Mouse (Mus musculus): ENCODE measurements at regions not wholly inside any gene's neighbourhood (a gene's known extent, or its start where the extent isn't known, plus 50 kb on each side); places are given as distances from the start of the nearest gene placed in this dataset.

GRCm38 (mm10) chr13:107766397-107767261, 277.6 kb upstream of the Smim15 start:
- DNase-seq (ENCODE audit: low spot score in 2 of 2) = no peak

DNA sequence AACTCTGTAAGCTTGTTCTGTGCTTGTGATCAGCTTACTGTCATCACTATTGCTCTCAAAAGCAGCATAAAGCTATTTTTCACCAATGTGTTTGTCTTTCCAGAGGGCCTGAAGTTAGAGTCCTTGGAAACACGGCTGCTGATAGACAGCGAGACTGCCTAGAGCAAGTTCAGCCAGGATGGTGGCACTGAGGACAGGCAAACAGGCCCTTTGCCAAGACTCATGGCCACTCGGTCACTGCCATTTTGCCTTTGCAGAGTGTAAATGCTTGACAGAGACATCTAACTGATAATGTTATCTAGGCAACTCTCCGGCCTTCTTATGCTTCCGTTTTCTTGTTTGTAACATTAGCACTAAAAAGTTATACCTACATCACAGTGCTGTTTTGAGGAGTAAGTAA, 280.3 kb upstream of the Smim15 start:
- no peak for DNase-seq (ENCODE audit: low spot score in 2 of 2)

- no peak for DNase-seq (ENCODE audit: low spot score in 2 of 2)
Measured at GRCm38 (mm10) chr13:107760511-107760910, 283.7 kb upstream of the Smim15 start.

DNA sequence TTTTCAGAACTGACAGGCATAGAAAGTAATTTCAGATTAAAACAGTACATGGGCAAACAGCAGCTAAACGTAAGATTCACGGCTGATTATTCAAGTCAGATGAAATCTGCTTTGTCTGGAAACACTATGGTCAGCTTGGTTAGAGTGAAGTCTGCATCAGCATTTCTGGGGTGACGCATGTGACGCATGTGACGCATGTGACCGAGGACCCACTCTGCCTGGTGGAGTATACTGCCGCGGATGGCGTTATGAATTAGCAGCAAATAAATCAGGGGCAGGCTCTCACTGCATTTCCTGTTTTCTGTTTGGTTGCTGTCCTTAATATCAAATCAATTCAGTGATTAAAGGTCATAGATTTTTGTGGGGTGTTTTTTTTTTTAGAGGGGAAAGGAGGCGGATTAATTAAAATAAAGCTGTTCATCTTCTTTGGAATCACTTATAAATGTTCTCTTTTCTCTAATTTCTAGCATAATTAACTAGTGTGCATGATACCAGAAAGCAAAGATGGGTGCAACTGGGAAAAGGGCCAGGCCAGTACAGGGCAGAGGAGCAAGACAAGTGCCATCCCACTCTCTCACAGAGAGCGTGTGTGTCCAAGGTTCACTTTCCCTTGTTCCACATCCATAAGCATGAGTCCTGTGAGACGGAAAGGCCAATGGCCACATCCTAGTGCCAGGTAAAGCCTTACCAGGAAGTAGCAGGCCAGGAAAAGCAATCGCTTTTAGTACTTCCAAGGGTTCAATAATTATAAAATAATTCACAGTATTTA, 285.7 kb upstream of the Smim15 start:
- no peak for DNase-seq (ENCODE audit: low spot score in 2 of 2)

DNA sequence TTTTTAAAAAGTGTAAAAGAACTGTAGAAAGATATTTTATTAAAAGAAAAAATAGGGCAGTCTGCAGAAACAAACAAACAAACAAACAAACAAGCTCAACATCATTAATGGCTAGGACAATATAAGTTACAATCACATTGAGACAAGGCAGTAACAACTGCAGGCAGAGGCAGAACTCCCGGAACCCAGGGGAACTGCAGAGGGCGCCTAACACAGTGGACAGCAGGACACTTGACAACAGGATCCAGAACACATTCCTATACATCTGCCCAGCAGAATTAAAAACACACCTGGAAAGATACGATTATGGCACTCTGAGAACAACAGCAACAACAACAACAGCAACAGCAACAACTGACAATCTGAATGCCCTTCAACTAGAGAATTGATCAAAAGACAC, 291.5 kb upstream of the Smim15 start:
- no peak for DNase-seq (ENCODE audit: low spot score in 2 of 2)

DNA sequence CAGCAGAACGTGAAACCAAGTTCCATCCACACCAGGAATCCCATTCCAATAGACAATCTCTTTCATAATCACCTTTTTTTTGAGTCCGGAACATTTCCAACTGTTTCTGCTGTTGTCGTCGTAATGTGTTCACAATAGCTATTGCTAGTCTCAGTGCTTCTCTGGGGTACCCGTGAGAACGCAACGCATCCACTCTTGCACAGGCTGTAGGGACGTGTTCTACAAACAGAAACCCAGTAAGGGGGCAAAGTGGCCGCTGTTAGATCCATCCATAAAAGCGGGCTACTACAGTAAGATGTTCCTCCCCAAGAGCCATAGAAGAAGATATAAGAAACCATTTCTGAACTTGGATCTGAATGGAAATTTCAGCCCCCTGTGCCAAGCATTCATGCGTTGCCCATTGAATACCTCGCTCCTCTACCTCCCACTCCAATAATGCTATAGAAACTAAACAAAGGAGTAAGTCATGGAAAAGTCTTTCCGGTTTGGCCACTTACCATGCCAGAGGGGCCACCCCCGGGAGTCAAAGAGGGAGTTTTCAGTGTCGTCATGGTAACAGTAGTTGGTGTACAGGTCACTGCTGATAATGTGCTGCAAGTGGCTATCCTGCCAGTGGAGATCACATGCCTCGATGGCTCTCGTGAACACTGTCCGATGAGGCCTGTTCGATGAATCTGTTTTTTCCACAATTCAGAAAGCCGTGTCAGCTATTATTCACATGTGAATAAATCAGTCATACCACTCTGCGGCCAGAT, 300.6 kb upstream of the Smim15 start:
- DNase-seq (ENCODE audit: low spot score in 2 of 2) = no peak

DNA sequence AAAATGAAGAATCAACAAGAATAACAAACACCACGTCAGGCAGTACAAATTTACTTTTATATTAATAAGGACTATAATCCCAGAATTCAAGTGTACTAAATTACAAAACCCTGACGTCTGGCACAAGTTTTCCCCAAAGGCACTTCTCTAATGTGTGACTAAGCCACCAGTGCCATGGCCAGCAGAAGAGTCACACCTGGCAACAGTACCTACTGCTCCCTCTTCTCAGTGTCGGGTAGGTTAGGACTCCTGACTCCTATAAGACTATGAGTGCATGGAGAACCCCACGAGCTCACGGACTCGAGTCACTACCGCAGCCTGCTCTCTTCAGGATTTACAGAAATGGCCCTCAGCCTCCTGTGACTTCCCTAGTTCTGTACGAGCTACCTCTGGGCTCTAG, 307.7 kb upstream of the Smim15 start:
- DNase-seq (ENCODE audit: low spot score in 2 of 2) = no peak

GRCm38 (mm10) chr13:107734161-107734905, 309.9 kb upstream of the Smim15 start:
- no peak for DNase-seq (ENCODE audit: low spot score in 2 of 2)

DNA sequence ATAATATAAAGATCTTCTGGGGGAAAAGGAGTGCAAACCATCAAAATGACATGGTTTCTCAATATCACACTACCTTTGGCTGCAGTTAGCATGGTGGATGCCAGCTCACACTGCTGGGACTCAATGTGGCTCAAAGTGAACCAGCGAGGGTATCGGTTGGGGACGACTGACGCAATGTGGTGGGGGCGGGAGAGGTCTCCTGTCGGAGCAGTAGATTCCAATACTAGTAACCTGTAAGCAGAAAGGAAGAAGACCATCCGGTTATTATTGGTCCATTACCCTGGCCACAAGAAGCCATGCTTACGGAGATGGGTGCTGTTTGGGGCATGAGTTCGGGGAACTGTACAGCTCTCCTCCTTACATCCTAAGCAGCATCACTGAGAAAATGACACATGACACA, 313.3 kb upstream of the Smim15 start:
- DNase-seq (ENCODE audit: low spot score in 2 of 2) = no peak

DNA sequence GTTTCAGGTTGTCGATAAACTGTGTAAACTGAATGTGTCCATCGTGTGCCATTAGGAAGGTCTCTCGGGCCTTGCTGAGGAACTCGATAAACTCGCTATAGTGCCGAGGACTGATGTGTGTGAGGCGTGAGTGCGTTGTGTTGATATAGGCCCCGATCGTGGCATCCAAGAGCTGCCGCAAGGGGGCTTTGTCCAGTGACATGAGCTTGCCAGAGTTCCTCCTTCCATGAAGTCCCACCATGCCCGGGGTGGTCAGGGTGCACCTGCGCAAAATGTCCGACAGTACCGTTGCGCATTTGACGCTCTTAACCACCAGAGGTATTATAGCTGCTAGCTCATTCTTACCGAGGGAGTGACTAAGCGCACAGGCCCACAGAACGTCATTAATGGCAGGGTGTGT, 317.8 kb upstream of the Smim15 start:
- no peak for DNase-seq (ENCODE audit: low spot score in 2 of 2)

- no peak for DNase-seq (ENCODE audit: low spot score in 2 of 2)
Measured at GRCm38 (mm10) chr13:107721901-107722300, 322.3 kb upstream of the Smim15 start.

DNA sequence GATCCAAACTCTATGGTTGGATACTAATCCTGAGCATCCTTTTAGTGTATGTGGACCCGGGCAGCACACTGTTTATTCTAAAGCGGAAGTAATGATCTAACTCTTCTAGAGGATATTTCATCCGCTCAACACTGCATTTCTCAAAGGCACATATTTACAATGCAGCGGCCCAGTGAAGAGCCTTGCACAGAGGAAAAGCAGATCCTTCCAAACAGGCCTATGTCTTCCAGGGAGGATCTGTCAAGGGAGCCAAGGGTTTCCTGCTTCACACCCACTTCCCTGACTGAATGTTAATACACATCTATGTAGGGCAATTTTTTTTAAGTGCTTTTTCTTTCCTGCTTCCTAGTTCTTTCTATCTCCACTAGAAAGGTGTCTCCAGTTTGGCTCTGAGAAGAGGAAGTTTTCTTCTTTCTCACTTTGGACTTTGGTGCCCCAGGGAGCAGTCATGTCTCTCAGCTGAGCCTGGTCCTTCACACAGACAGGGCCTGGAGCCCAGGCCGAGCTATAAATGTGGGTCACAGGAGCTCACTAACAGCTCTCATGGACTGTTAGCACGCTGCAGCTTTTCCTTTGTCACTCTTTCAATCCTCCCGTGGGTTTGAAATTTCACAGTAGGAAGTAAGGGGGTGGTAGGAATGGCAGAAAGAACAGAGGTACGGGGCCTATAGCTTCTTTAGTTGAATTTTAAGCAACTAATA, 323.2 kb upstream of the Smim15 start:
- DNase-seq (ENCODE audit: low spot score in 2 of 2) = no peak

- DNase-seq (ENCODE audit: low spot score in 2 of 2) = no peak
Measured at GRCm38 (mm10) chr13:107718973-107719620, 325.1 kb upstream of the Smim15 start.

- no peak for DNase-seq (ENCODE audit: low spot score in 2 of 2)
Measured at GRCm38 (mm10) chr13:107715616-107716015, 328.6 kb upstream of the Smim15 start.

DNA sequence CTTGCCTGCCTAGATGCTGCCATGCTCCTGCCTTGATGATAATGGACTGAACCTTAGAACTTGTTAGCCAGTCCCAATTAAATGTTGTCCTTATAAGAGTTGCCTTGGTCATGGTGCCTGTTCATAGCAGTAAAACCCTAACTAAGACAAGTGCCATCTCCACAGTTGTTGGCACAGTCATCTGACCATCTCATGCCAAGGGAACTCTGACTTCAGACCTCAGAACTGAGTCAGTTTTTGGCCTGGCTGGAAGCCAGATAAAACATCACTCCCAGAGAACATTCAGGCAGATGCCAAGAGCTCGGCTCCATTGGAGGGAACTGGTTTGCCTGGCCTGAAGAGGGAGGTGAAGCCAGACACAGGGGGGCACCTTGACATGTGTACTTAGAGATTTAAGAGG, 330.2 kb upstream of the Smim15 start:
- no peak for DNase-seq (ENCODE audit: low spot score in 2 of 2)

GRCm38 (mm10) chr13:107711341-107711994, 332.8 kb upstream of the Smim15 start:
- DNase-seq (ENCODE audit: low spot score in 2 of 2) = no peak

DNA sequence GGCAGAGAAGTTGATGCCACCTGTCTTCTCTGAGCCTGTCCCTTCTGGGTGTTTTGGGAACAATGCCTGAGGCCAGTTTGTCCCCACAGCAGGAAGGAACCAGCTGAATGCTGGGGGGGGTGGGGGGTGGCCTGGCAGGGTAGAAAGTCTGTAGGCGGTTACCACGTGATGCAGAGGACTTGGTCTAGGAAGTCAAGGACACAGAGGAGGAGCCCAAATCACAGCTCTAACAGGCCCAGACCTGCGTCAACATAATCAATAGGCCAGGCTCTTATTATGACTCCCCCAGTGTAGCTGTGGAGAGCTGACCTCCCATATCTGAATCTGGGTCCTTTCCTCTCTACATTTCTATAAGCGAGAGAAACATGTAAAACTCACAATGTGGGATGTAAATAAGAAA, 333.9 kb upstream of the Smim15 start:
- no peak for DNase-seq (ENCODE audit: low spot score in 2 of 2)

GRCm38 (mm10) chr13:107709828-107710227, 334.4 kb upstream of the Smim15 start:
- no peak for DNase-seq (ENCODE audit: low spot score in 2 of 2)

GRCm38 (mm10) chr13:107703736-107704135, 340.5 kb upstream of the Smim15 start:
- no peak for DNase-seq (ENCODE audit: low spot score in 2 of 2)

Measured in frontal cortex, postnatal 14 days (tissue).